Mouse (Mus musculus) forebrain, embryonic 11.5 days (tissue): ENCODE results near the gene Vangl2. TPM values are rescaled to one million over a fixed set of nuclear protein-coding genes. Genes with fewer than 3 reads are reported as not detected.
A peak's percentile ranks its signal among the peaks of the same experiment; 100 is the strongest.

Experiments
- ATAC-seq: fragments of 200-750 bp; cut with Nextera tagmentation; replicated peaks from 2 replicates; pipeline ENCODE4 v1.8.0; 2017; ENCODE audit warnings: moderate TSS enrichment; ENCODE audit not compliant: low FRiP score
- DNase-seq: peaks from one replicate; pipeline ENCODE4 v3.0.0-alpha.2; 2017; ENCODE audit warnings: low spot score
- H3K27ac ChIP-seq: fragments of 300-500 bp; sonication (generic); 2 replicates; pipeline ENCODE4 v1.5.1; 2014; ENCODE audit warnings: low read depth, low read length
- H3K27me3 ChIP-seq: fragments of 300-500 bp; sonication (generic); 2 replicates; pipeline ENCODE4 v1.6.1; 2014; ENCODE audit warnings: mild to moderate bottlenecking, low read length, mixed read lengths; ENCODE audit not compliant: control insufficient read depth, insufficient read depth
- H3K36me3 ChIP-seq: fragments of 300-500 bp; sonication (generic); 2 replicates; pipeline ENCODE4 v1.6.1; 2014; ENCODE audit warnings: mild to moderate bottlenecking, low read length, moderate library complexity, mixed read lengths; ENCODE audit not compliant: control insufficient read depth, insufficient read depth
- H3K4me1 ChIP-seq: fragments of 300-500 bp; sonication (generic); replicated peaks from 2 replicates; pipeline ENCODE4 v1.6.1; 2014; ENCODE audit warnings: low read length, mixed read lengths; ENCODE audit not compliant: control insufficient read depth, insufficient read depth
- H3K4me2 ChIP-seq: fragments of 300-500 bp; sonication (generic); 2 replicates; pipeline ENCODE4 v1.6.1; 2014; ENCODE audit warnings: low read depth, mild to moderate bottlenecking, low read length, moderate library complexity, mixed read lengths; ENCODE audit not compliant: severe bottlenecking
- H3K4me3 ChIP-seq: fragments of 300-500 bp; sonication (generic); 2 replicates; pipeline ENCODE4 v1.5.1; 2014; ENCODE audit warnings: low read depth, low read length
- H3K9ac ChIP-seq: fragments of 300-500 bp; sonication (generic); 2 replicates; pipeline ENCODE4 v1.6.1; 2014; ENCODE audit warnings: low read length
- H3K9me3 ChIP-seq: fragments of 300-500 bp; sonication (generic); 2 replicates; pipeline ENCODE4 v1.6.1; 2016; ENCODE audit warnings: low read length, mixed read lengths; ENCODE audit not compliant: control insufficient read depth
- WGBS: fragments of 180-500 bp; shearing (Covaris S2); extraction: QIAGEN DNeasy Blood & Tissue Kit; methylation state at CpG from one replicate; pipeline ENCODE4 v1.1.7; 2014; 5-methylcytosine and 5-hydroxymethylcytosine counted together
- polyA plus RNA-seq: library from polyadenylated mRNA; unstranded; fragments of >200 nt; fragmentation: Nextera tagmentation; extraction: Ambion mirVana; gene quantifications from 2 replicates; pipeline ENCODE4 v1.2.1, GENCODE M21; 2014

Vangl2 gene
- polyA plus RNA-seq, 1 experiment from 2014 or later, result 47.0 TPM

DNA sequence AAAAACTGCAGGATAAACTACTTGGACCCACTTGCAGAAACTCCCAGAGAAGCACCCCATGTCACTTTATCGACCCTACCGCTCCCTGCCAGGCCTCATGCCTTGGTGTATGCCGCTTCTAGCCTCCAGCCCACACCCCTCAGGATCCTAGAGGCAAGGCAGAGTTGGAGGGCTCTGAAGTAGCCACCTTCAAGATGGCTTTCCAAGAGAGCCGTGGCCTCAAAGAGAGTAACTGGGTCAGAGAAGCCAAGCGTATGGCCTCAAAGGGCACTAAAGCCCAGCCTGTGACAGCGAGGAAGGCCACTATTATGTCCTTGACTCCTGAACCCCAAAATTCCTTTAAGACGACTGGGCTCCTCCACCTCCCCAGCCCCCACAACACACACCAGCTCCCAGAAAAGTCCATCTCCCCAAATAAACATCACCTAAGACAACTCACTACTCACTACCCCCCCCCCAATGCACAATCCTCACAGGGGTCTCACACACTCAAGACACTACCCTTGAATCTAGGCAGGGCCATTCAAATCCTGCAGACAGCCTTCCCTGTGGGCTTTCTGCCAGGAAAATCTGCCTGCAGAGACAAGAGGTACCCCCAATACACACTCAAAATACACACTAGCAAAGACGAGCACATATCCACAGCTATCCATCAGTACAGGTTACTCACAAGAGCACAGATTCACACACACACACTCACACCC is 2.9 kb downstream of the Vangl2 start:
- Histone ChIP-seq H3K27ac (no peak overlapping the region), H3K4me2 (peak overlapping the region; percentile 82), H3K4me3 (peak overlapping the region; percentile 96), H3K36me3 (no peaks in the 10 kb centered on the region), H3K9me3 (no peaks in the 10 kb centered on the region), H3K4me1 (peaks cover 48% of the 10 kb centered on the region), H3K27me3 (no peaks in the 10 kb centered on the region), H3K9ac (peak overlapping the region; percentile 99)
- WGBS, result 12% methylated on average over 8 of the region's 8 CpGs
- DNase-seq, result peak; percentile 50
- no peak for ATAC-seq

DNA sequence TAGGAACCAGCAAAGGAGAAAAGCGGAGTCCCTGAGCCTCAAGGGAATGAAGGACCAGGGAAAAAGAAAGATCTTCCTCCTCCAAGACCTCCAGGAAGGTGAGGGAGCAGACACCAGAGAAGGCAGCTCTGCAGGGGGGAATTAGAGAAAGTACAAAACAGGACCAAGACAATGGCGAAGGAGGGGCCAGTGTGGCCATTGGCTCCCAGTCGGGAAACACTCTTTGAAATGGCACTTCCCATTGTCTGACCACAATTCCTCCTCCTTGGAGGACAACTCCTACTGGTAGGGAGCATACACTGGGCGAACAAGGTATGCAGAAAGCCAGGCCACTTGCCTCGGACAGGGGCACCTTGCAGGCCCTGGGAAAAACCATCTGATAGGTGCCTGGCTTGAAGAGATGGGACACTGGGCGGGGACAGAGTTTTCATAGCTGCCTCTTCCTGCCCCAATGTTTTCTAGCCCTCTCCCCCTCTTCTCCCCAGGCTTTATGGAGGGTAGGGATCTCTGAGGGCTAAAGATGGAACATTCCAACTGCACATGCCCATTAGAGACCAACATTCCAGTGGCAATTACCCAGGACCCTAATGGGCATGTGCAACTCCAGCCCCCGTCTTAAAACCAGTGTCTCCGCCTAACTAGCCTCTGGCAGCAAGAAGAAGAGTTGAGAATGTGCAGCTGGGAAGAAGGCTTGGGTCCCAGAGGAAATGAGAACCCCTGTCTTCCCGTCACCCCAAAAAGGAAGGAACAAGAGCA is 3.9 kb downstream of the Vangl2 start:
- Histone ChIP-seq H3K27me3 (no peaks in the 10 kb centered on the region), H3K9me3 (no peaks in the 10 kb centered on the region), H3K9ac (peak overlapping the region; percentile 99), H3K4me3 (peak overlapping the region; percentile 96), H3K4me1 (peaks cover 55% of the 10 kb centered on the region), H3K4me2 (peak overlapping the region; percentile 82), H3K36me3 (no peaks in the 10 kb centered on the region), H3K27ac (0 out of 2 replicates have a peak overlapping the region, but pooled peaks have one; percentile 31)
- ATAC-seq (no peak), DNase-seq (no peak)
- 13% methylated on average over 9 of the region's 9 CpGs for WGBS

DNA sequence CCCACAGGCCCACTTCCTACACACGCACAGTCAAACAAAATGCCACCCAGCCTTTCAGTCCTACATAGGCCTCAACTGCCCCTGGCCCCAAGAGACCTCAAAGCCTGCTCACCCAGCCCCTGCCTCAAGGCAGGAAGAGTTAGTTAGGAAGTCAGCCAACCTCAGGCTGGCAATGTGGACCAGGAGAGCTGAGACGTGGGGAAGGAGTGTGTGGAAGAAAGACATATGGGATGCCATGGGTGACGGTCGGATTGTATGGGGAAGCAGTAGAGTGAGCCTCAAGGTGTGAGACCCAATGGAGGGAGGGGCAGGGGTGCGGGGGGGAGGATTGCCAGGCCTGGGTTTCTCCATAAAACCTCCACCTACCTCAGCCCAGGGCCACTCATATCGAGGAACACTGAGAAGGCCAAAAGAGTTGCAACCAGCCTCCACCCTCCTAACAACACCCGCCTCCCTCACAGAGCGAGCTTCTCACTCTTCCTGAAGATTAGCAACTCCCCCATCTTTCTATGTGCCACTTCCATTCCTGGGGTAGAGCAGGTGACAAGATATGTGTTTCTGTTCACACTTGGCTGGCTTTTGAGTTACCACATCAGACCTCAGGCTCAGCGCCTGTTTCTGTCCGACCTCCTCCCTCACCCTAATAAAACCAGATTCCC is 8.3 kb downstream of the Vangl2 start:
- DNase-seq (no peak), ATAC-seq (no peak)
- H3K36me3 ChIP-seq, result no peaks in the 10 kb centered on the region
- no peak overlapping the region for H3K27ac ChIP-seq
- 79% methylated on average over 10 of the region's 10 CpGs for WGBS
- H3K4me1 ChIP-seq, result peaks cover 62% of the 10 kb centered on the region
- no peaks in the 10 kb centered on the region for H3K9me3 ChIP-seq
- no peak overlapping the region for H3K4me2 ChIP-seq
- H3K4me3 ChIP-seq, result no peak overlapping the region
- peak overlapping the region; percentile 35 for H3K9ac ChIP-seq
- H3K27me3 ChIP-seq, result no peaks in the 10 kb centered on the region

DNA sequence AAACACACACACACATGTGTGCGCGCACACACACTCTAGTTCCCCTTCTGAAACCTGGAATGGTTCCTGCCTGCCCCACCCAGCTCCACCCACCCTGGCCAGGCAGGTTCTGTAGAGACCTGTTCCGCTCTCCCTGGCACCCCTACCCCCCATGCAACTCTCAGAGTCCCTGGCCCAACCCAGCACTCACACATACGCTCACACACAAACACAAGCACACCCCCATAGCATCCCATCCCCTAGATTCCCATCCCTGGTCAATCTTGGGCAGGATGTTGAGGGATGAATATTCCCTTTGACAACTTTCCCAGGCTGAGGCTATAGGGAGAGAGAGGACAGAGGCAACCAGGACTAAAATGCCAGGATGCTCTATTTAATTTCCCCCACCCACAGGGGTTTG is 8.9 kb downstream of the Vangl2 start:
- DNase-seq, result peak; percentile 52
- no peak for ATAC-seq
- peaks cover 62% of the 10 kb centered on the region for H3K4me1 ChIP-seq
- H3K27ac ChIP-seq, result no peak overlapping the region
- WGBS, result 94% methylated on average over 4 of the region's 4 CpGs
- H3K27me3 ChIP-seq, result no peaks in the 10 kb centered on the region
- H3K4me2 ChIP-seq, result no peak overlapping the region
- H3K9ac ChIP-seq, result no peak overlapping the region
- H3K4me3 ChIP-seq, result no peak overlapping the region
- no peaks in the 10 kb centered on the region for H3K9me3 ChIP-seq
- H3K36me3 ChIP-seq, result no peaks in the 10 kb centered on the region

DNA sequence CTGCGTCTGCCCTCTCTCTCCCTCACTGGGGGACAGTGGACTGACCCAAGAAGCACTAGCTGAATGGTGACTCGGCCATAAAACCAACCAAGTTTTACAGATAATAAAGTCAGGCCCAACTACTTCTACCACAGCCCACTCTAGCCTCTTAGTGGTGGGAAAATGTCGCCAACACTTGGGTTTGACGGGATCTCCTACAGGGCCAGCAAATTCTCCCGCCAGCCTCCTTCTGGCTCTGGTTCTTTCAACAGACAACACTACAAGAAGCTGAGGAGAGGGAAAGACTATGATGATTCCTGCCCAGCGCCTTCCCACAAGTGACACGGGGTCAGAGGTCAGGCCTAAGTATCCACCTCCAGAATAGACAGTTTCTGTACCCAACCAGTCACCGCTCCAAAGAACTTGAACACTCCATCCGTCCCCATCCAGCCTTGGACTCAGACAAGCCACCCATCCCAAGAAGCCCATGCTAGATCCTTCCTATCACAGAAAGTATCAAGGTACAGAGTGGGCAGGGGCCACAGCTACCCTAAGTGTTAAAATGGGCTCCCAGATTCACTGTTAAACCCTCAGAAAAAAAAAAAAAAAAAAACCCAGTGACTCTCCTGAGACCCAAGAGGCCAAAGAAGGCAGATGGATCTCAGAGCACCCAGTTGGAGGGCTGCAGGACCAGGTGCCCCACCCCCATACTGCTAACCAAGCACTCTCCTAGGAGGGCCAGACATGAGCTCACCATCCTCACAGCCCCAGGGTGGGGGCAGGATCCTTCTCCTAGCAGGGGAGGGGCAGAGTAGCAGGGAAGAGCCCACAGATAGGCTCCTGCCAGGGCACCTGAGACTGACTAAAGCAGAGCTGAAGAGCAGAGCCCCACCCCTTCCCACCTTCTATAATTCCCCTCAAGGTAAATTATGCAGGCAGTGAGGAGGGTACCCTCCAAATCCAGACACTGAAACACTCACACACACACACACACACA is 9.6 kb downstream of the Vangl2 start:
- Histone ChIP-seq H3K9ac (no peak overlapping the region; the same call in 1 of the 2 replicates), H3K36me3 (no peaks in the 10 kb centered on the region), H3K27ac (peak overlapping the region; percentile 97), H3K4me3 (no peak overlapping the region), H3K4me1 (peaks cover 61% of the 10 kb centered on the region), H3K27me3 (no peaks in the 10 kb centered on the region), H3K9me3 (no peaks in the 10 kb centered on the region), H3K4me2 (peak overlapping the region; percentile 9; the same call in 1 of the 2 replicates)
- DNase-seq (peak; percentile 51), ATAC-seq (no peak)
- WGBS, result 82% methylated on average over 9 of the region's 9 CpGs

DNA sequence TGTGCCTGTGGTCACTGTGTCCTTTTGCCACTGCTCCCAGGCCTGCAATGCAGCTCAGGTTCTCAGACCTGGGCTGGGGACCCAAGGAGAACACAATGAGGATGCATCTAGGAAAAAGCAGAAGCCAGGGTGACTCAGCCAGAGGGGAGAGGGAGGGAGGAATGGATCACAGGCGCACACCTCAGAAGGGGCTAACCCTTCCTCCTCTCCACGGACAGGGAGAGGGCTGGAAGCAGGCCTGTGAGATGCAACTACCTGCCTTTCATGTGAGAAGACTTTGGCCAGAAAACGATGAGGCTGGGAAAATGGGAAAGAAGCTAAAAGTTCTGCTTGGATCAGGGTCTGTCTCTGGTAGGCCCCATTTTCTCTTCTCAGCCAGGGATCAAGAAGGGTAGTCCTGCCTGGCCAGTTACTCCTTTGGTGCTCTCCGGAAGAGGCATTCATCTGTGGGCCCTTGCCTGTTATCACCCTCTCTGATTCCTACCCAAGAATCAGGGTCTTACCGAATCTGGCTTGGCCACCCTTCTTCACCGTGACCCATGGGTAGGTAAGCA is 10.7 kb downstream of the Vangl2 start:
- DNase-seq, result peak; percentile 67
- H3K4me1 ChIP-seq, result peaks cover 63% of the 10 kb centered on the region
- peak overlapping the region; percentile 97 for H3K27ac ChIP-seq
- peaks cover 3% of the 10 kb centered on the region; the same call in 1 of the 2 replicates for H3K36me3 ChIP-seq
- 46% methylated on average over 6 of the region's 6 CpGs for WGBS
- H3K4me2 ChIP-seq, result peak overlapping the region; percentile 53; the same call in 1 of the 2 replicates
- H3K9ac ChIP-seq, result peak overlapping the region; percentile 57
- no peak; the same call in 1 of the 2 replicates for ATAC-seq
- peak overlapping the region; percentile 0; the same call in 1 of the 2 replicates for H3K4me3 ChIP-seq
- H3K9me3 ChIP-seq, result no peaks in the 10 kb centered on the region
- no peaks in the 10 kb centered on the region for H3K27me3 ChIP-seq

DNA sequence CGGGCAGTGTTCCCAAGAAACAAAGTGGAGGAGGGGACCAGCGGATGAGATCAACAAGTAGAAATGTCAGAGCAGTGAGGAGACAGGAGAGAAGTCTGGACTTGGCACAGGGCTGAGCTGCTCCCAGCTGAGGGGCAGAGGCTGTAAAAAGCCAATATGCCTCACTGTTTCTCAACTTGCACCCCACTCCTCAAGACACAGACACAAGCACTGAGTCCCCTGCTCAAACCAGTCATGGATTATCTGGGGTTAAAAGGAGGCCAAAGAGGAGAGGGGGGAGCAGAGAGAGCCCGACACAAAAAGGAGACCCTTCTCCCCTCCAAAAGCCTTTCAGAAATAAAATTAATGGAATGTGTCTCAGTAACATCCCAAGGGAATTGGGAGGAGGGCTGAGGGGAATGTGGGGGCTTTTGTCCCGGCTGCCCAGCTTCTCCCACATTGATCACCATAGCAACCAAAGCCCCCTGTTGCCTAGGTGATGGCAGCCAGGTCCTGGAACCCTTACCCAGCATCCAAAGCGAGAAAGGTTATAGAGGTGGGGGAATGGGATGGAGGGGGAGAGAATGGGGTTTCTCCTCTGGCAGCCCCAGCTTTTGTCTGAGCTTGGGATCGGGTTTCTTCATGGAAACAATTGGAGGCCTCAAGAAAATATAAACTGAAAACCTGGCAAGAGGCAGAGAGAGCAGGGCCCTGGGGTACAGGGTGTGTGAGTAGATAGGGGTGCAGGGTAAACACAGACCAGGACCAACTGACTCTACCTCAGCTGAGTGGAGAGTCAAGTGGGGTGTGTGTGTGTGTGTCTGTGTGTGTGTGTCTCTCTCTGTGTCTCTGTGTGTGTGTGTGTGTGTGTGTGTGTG is 11.4 kb downstream of the Vangl2 start:
- Histone ChIP-seq H3K27ac (peak overlapping the region; percentile 97), H3K9me3 (no peaks in the 10 kb centered on the region), H3K4me1 (peaks cover 59% of the 10 kb centered on the region), H3K36me3 (peaks cover 3% of the 10 kb centered on the region; the same call in 1 of the 2 replicates), H3K4me3 (peak overlapping the region; percentile 17; the same call in 1 of the 2 replicates), H3K9ac (peak overlapping the region; percentile 57), H3K27me3 (no peaks in the 10 kb centered on the region), H3K4me2 (peak overlapping the region; percentile 53)
- DNase-seq (peak; percentile 91), ATAC-seq (peak; percentile 88)
- 8% methylated on average over 6 of the region's 6 CpGs for WGBS
